Comparison of ENCODE assay signal across 12 mouse cellular contexts in the genomic region with DNA sequence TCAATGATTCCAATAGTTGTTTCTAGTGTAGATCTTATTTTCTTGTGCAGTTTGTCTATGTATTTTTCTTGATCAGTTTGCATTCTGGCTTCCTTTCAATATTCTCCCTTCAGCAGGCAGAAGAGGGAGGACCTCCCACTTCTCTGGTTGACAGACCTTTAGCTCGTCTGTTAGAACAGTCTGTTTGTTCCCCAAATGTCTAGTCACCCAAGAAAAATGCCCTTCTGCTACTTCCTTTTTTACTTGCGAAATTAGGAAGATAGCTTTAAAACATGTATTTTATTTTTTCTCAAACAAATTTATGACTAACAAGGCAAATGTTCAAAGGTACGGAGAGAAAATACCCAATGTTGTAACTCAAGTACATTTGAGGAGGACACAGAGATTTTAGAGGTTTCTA.
DNase-seq lines count a peak whose midpoint lies in the region; ATAC-seq lines count a peak whose summit lies in the region.
"Had no signal": no experiment of that assay in that cellular context is flagged by ENCODE, and none has a peak within 500 bp of the region (broad histone marks: within the 10 kb centered on the region; RNA-seq: fewer than 3 reads in every experiment).

No protein-coding gene starts in this region.

- DNase-seq in lung, postnatal 25 days (ENCODE audit: low spot score), result peak; percentile 18
- DNase-seq in lung, postnatal 4 days, result no peak
- peak; percentile 59 for DNase-seq in MEL-GATA-1-ER (ENCODE audit: extremely low read depth, low read depth)
- peak; percentile 29 for DNase-seq in telencephalon, adult 2 months (ENCODE audit: low read depth, low spot score)
- DNase-seq in left cerebral cortex, postnatal 14 days (ENCODE audit: low spot score in 2 of 2), result no peak
- no peak for DNase-seq in adrenal gland, postnatal 36 days
- DNase-seq: gastrocnemius, postnatal 25 days; kidney, adult 8-10 months; right cerebral cortex, postnatal 14 days; thymus, postnatal 4 days had no signal

- ATAC-seq in hematopoietic stem cell, adult 5-6 weeks (replicated peaks in 1 of 2; ENCODE audit: insufficient read depth in 1 of 2, low FRiP score in 2 of 2, low TSS enrichment in 1 of 2, low read depth in 1 of 2, poor library complexity in 2 of 2, severe bottlenecking in 2 of 2), result peak; percentile 67 to 77
- ATAC-seq: forebrain, embryonic 15.5 days had no signal

- intact Hi-C loops in left cerebral cortex, postnatal 14 days (cut with DNase I), result no loop called here

Comparison
In these comparisons a context has a peak if more than half of its experiments do, and no peak if none do; other contexts are left out.
1. DNase-seq: peak in lung, postnatal 25 days (single experiment), MEL-GATA-1-ER (single experiment) and telencephalon, adult 2 months (single experiment); none in lung, postnatal 4 days (0 of 2), left cerebral cortex, postnatal 14 days (0 of 2) and adrenal gland, postnatal 36 days (0 of 2).